Mouse (Mus musculus): ENCODE measurements around the gene Mrps22. TPM values are rescaled to one million over a fixed set of nuclear protein-coding genes. Genes with fewer than 3 reads are reported as not detected.

Mrps22 gene
- polyA plus RNA-seq (2021; fragmentation: Nextera tagmentation), result 38.0 and 43.4 TPM in 2 replicates
- long read RNA-seq, experiment 1, transcript Mrps22-201 (8 exons, 1,197 nt), result major isoform, 41 of 50 reads
- long read RNA-seq, experiment 1, partial matches to known transcripts, result 9 of 50 reads
- long read RNA-seq, experiment 1, other reads (novel, unspliced or antisense), result 0 of 50 reads
- long read RNA-seq, experiment 2, transcript Mrps22-201 (8 exons, 1,197 nt), result major isoform, 66 of 72 reads
- long read RNA-seq, experiment 2, partial matches to known transcripts, result 3 of 72 reads
- long read RNA-seq, experiment 2, other reads (novel, unspliced or antisense), result 3 of 72 reads

GRCm38 (mm10) chr9:98601156-98601836 is at the start of gene Mrps22:
TSS of gene Mrps22 (minus strand) at chr9:98601660.

GRCm38 (mm10) chr9:98563137-98564126 is 38.0 kb downstream of the Mrps22 start, which contains the start of gene Copb2:
TSS of gene Copb2 (plus strand) at chr9:98563721.

Other genes with a start within 250 kb of the Mrps22 start
- 16.0 and 35.9 TPM in 2 replicates for gene Rbp1, start 178.7 kb downstream of the Mrps22 start, polyA plus RNA-seq (2021; fragmentation: Nextera tagmentation)
- gene Rbp2, start 115.5 kb downstream of the Mrps22 start, polyA plus RNA-seq (2021; fragmentation: Nextera tagmentation), result 0.69 and 1.3 TPM in 2 replicates
- 49.3 and 58.7 TPM in 2 replicates for gene Copb2, start 37.9 kb downstream of the Mrps22 start, polyA plus RNA-seq (2021; fragmentation: Nextera tagmentation)
- gene Prr23a1, start 240.8 kb upstream of the Mrps22 start, polyA plus RNA-seq (2021; fragmentation: Nextera tagmentation), result not detected in 2 replicates